Mouse (Mus musculus): ENCODE measurements at regions not wholly inside any gene's neighbourhood (a gene's known extent, or its start where the extent isn't known, plus 50 kb on each side); places are given as distances from the start of the nearest gene placed in this dataset.

DNA sequence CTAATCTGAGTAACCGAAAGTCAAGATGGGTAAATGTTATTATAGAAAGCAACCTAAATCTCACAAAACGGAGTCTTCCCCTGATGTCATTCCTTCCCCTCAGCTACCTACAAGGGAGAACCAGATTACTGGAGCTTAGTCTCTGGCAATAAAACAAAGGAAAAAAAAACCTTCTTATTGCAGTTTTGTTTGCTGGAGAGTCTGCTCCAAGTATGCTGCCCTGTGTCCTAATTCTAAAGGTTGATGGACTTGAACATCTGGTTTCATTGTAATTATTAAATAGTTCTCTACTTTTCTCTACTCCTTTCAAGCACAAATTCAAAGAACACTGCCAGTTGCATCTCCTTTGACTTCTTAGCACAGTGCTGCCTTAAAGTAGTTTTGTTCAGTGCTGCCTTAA is 209.4 kb upstream of the Prmt6 start:
- 73% methylated on average over 2 of the region's 2 CpGs for WGBS
- no peak for ATAC-seq
- no peaks in the 10 kb centered on the region for H3K9me3 ChIP-seq (replicated peaks)
- H3K36me3 ChIP-seq (ENCODE audit: poor library complexity, severe bottlenecking) = no peaks in the 10 kb centered on the region
- H3K27me3 ChIP-seq = no peaks in the 10 kb centered on the region
- H3K4me3 ChIP-seq = no peak overlapping the region
- no peak overlapping the region for H3K9ac ChIP-seq
- no peaks in the 10 kb centered on the region for H3K4me1 ChIP-seq
- H3K4me2 ChIP-seq = no peak overlapping the region
- no peak overlapping the region for H3K27ac ChIP-seq

DNA sequence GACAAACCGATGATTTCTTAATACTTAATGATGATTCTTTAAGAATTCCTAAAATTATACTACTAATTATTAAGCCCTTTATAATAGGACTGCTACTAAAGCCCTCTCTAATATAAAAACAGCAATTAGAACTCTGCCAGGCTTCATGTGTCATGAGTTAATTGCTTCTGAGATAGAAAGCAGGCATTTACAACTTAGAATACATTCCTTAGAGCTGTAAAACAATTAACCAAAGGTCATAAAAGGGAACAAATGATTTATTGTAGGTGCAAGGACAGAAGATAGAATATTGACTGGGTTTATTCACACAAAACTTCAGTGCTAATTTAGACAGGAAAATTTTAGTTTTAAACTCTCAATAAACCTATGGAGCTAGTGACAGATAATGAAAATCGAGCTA is 208.1 kb upstream of the Prmt6 start:
- H3K36me3 ChIP-seq (ENCODE audit: poor library complexity, severe bottlenecking) = no peaks in the 10 kb centered on the region
- no peak overlapping the region for H3K27ac ChIP-seq
- H3K4me3 ChIP-seq = no peak overlapping the region
- 56% methylated on average over 2 of the region's 2 CpGs for WGBS
- ATAC-seq = no peak
- no peak overlapping the region for H3K9ac ChIP-seq
- H3K9me3 ChIP-seq (replicated peaks) = no peaks in the 10 kb centered on the region
- H3K4me1 ChIP-seq = no peaks in the 10 kb centered on the region
- H3K4me2 ChIP-seq = no peak overlapping the region
- H3K27me3 ChIP-seq = no peaks in the 10 kb centered on the region

DNA sequence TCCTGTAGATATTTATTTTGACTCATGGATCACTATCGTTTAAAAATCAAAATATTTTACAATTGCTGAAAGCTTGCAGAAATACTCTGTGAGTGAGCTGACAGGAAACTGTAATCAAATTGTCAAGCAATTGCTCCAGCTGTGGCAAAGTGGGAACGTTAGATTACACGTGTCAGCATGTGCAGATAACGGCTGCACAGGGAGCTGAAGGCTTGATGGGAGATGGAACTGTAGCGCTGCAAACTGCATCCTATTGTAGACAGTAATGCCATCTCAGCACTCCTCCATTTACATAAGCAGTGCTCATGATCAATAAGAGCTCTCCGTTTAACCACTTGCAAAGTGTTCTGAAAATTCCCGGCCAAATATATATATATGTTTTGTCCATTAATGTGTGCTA is 201.7 kb upstream of the Prmt6 start:
- Histone ChIP-seq H3K4me1 (no peaks in the 10 kb centered on the region), H3K27me3 (no peaks in the 10 kb centered on the region)

More for the DNA sequence above, 201.7 kb upstream of the Prmt6 start:
- no peak overlapping the region for H3K27ac ChIP-seq
- no peaks in the 10 kb centered on the region for H3K9me3 ChIP-seq (replicated peaks)
- H3K36me3 ChIP-seq (ENCODE audit: poor library complexity, severe bottlenecking) = no peaks in the 10 kb centered on the region
- ATAC-seq = peak; percentile 45; the same call in 1 of the 2 replicates
- H3K4me2 ChIP-seq = no peak overlapping the region
- WGBS = 77% methylated on average over 7 of the region's 7 CpGs
- no peak overlapping the region for H3K4me3 ChIP-seq
- no peak overlapping the region for H3K9ac ChIP-seq

Measured in forebrain, embryonic 13.5 days (tissue).